Mouse (Mus musculus) C2C12 (cell line): ENCODE measurements around the gene Gm12166. TPM values are rescaled to one million over a fixed set of nuclear protein-coding genes. Genes with fewer than 3 reads are reported as not detected.

ENCODE experiments used
- H3K27me3 ChIP-seq: one replicate; pipeline ENCODE4 v1.6.1; 2011; ENCODE audit not compliant: control insufficient read depth, insufficient read depth, insufficient read length
- H3K36me3 ChIP-seq: one replicate; pipeline ENCODE4 v1.6.1; 2011; ENCODE audit not compliant: control insufficient read depth, insufficient read depth
- H3K4me3 ChIP-seq: one replicate; pipeline ENCODE4 v1.5.1; 2011; ENCODE audit warnings: mild to moderate bottlenecking, control low read depth; ENCODE audit not compliant: poor library complexity, insufficient read depth, severe bottlenecking
- H3K79me2 ChIP-seq: one replicate; pipeline ENCODE4 v1.6.1; 2011; ENCODE audit not compliant: control insufficient read depth, insufficient read depth
- H3K79me3 ChIP-seq: one replicate; pipeline ENCODE4 v1.6.1; 2011; ENCODE audit warnings: low read depth, control low read depth
- H3ac ChIP-seq: one replicate; pipeline ENCODE3; 2011; ENCODE audit warnings: low read depth; ENCODE audit not compliant: control insufficient read depth, insufficient read length
- CEBPB ChIP-seq: IDR thresholded peaks from one replicate; pipeline ENCODE4 v1.6.1; 2011; ENCODE audit warnings: low read depth, mild to moderate bottlenecking, control low read depth, moderate library complexity
- CTCF ChIP-seq: IDR thresholded peaks from one replicate; pipeline ENCODE4 v1.5.1; 2011; ENCODE audit not compliant: control insufficient read depth, insufficient read depth, insufficient read length
- FOSL1 ChIP-seq: IDR thresholded peaks from one replicate; pipeline ENCODE4 v1.8.0; 2011; ENCODE audit warnings: mild to moderate bottlenecking, low read length; ENCODE audit not compliant: poor library complexity, insufficient read depth, severe bottlenecking
- MAX ChIP-seq: IDR thresholded peaks from one replicate; pipeline ENCODE4 v1.6.1; 2011; ENCODE audit warnings: mild to moderate bottlenecking, control low read depth
- MYOD1 ChIP-seq: IDR thresholded peaks from one replicate; pipeline ENCODE4 v1.6.1; 2011; ENCODE audit warnings: low read depth; ENCODE audit not compliant: control insufficient read depth, insufficient read length
- MYOG ChIP-seq: IDR thresholded peaks from one replicate; pipeline ENCODE4 v1.6.1; 2011; ENCODE audit not compliant: control insufficient read depth, insufficient read length; ENCODE audit errors: extremely low read depth
- USF1 ChIP-seq: IDR thresholded peaks from one replicate; pipeline ENCODE4 v1.6.1; 2011; ENCODE audit warnings: low read depth, mild to moderate bottlenecking, control low read depth, moderate library complexity
- microRNA-seq: library from miRNA; unstranded; fragments of <30 nt; microRNA quantifications from one replicate; pipeline ENCODE4, GENCODE M21; 2019; ENCODE audit warnings: borderline microRNAs expressed
- polyA plus RNA-seq: library from polyadenylated mRNA; unstranded; fragments of >200 nt; fragmentation: generic; extraction: Trizol; gene quantifications from one replicate; pipeline ENCODE4 v1.2.1, GENCODE M21; 2012; ENCODE audit warnings: missing spikeins

Gm12166 gene
- polyA plus RNA-seq, 1 experiment: 4.0 TPM

- no peaks in the 10 kb centered on the region for H3K79me2 ChIP-seq
- no peak overlapping the region for H3ac ChIP-seq
- H3K36me3 ChIP-seq: no peaks in the 10 kb centered on the region
- H3K27me3 ChIP-seq: no peaks in the 10 kb centered on the region
- no peak for TF ChIP-seq USF1
- no peak for TF ChIP-seq MYOD1
- TF ChIP-seq CEBPB: no peak
- TF ChIP-seq FOSL1: no peak
- TF ChIP-seq MYOG: no peak
- no peak for TF ChIP-seq CTCF
- no peak for TF ChIP-seq MAX
- no peaks in the 10 kb centered on the region for H3K79me3 ChIP-seq
- H3K4me3 ChIP-seq: no peak overlapping the region
Measured at GRCm38 (mm10) chr11:46022983-46023382, 29.1 kb downstream of the Gm12166 start.

DNA sequence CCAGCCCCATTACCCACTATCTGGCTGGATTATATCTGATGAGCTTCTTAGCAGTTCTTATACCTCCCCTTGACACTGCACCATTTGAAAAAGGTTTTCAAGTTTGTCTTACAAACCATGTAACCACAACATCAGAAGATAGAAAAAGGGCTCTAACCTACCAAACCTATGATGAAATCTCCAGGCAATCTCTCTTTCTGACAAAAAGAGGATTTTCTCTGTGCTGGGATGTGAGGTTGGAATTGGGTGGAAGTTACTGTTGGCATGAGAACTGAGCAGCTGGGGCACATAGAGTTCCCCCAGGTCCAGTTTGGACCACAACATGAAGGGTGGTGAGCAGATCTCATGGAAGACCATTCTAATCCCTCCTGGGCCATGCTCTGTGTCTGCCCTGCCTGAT lies 30.3 kb downstream of the Gm12166 start:
- Histone ChIP-seq H3K79me2 (no peaks in the 10 kb centered on the region), H3ac (no peak overlapping the region), H3K27me3 (no peaks in the 10 kb centered on the region), H3K79me3 (no peaks in the 10 kb centered on the region), H3K36me3 (no peaks in the 10 kb centered on the region), H3K4me3 (no peak overlapping the region)
- TF ChIP-seq MYOD1 (no peak), MAX (no peak)

DNA sequence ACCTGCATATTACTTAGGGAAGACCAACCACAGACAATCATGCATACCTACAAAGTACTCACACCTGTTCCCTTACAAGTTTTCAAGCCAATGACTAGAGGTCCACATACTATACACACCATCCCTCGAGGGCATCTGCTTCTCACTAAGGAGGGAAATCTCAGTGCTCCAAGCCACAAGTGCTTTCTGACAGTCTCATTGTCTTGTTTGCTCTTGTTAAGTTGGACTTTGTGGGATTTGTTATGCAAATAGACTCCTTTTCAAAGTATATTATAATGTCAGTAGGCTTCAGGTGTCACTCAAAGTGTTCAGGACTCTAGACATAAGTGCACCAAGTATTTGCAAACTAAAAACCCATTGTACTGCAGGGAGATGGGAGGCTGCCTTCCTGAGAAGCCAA lies 31.9 kb downstream of the Gm12166 start:
- TF ChIP-seq CTCF: no peak
- no peak for TF ChIP-seq FOSL1
- TF ChIP-seq CEBPB: no peak
- no peak for TF ChIP-seq MYOG
- no peak for TF ChIP-seq MYOD1
- TF ChIP-seq USF1: no peak
- no peak for TF ChIP-seq MAX
- Histone ChIP-seq H3K36me3 (no peaks in the 10 kb centered on the region), H3K79me2 (no peaks in the 10 kb centered on the region), H3K4me3 (no peak overlapping the region), H3K27me3 (no peaks in the 10 kb centered on the region), H3ac (no peak overlapping the region), H3K79me3 (no peaks in the 10 kb centered on the region)

DNA sequence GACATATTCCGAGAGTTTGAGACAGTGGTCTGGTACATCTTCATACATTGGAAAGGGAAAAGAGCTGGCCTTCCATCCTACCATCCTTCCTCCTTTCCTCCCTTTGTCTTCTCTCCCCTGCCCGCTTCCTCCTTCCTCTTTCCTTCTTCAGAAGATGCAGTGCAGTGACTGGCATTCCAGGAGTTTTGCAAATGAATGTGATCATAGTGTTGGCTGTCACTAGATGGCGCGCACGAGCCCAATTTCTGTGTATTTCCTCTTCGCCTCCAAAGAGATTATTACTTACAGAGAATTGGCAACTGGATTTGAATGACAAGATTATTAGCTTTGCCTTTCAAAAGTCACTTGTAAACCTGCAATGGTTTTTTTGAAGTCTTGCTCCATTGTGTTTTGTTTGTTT lies 36.1 kb downstream of the Gm12166 start:
- H3K79me3 ChIP-seq: no peaks in the 10 kb centered on the region
- no peaks in the 10 kb centered on the region for H3K79me2 ChIP-seq
- no peaks in the 10 kb centered on the region for H3K27me3 ChIP-seq
- H3K4me3 ChIP-seq: no peak overlapping the region
- no peaks in the 10 kb centered on the region for H3K36me3 ChIP-seq
- no peak for TF ChIP-seq USF1
- TF ChIP-seq CTCF: peak; percentile 37
- no peak overlapping the region for H3ac ChIP-seq

Small RNA genes lying within 50 kb of the gene (microRNA-seq; reads per million reads assigned to microRNA genes)
- gene Mir8100: not detected

Other genes starting within 250 kb of the Gm12166 start
- gene Clint1, start 200.3 kb downstream of the Gm12166 start, polyA plus RNA-seq: 31.9 TPM
- 9.7 TPM for gene Lsm11, start 107.4 kb downstream of the Gm12166 start, polyA plus RNA-seq
- gene Thg1l, start 96.8 kb downstream of the Gm12166 start, polyA plus RNA-seq: 28.5 TPM
- 0.01 TPM for gene Sox30, start 72.0 kb downstream of the Gm12166 start, polyA plus RNA-seq
- gene Adam19, start 3.7 kb upstream of the Gm12166 start, polyA plus RNA-seq: 14.0 TPM
- gene Nipal4, start 114.2 kb upstream of the Gm12166 start, polyA plus RNA-seq: 0.08 TPM
- 0.09 TPM for gene Fndc9, start 183.2 kb upstream of the Gm12166 start, polyA plus RNA-seq